Mouse (Mus musculus) erythroblast, embryonic 14.5 days (primary cell): Measurements from ENCODE around the gene Mettl17. TPM values are rescaled to one million over a fixed set of nuclear protein-coding genes. Genes with fewer than 3 reads are reported as not detected.

Source experiments
- H3K27me3 ChIP-seq: 2 replicates; pipeline ENCODE4 v1.6.1; 2012; ENCODE audit warnings: inconsistent platforms; ENCODE audit not compliant: control insufficient read depth
- H3K36me3 ChIP-seq: 2 replicates; pipeline ENCODE4 v1.6.1; 2012; ENCODE audit warnings: mild to moderate bottlenecking, inconsistent platforms; ENCODE audit not compliant: control insufficient read depth
- H3K4me1 ChIP-seq: 2 replicates; pipeline ENCODE4 v1.6.1; 2012; ENCODE audit warnings: inconsistent platforms; ENCODE audit not compliant: control insufficient read depth
- H3K4me3 ChIP-seq: replicated peaks from 2 replicates; pipeline ENCODE3; 2012; ENCODE audit warnings: moderate library complexity, mild to moderate bottlenecking, inconsistent platforms
- H3K9me3 ChIP-seq: 2 replicates; pipeline ENCODE4 v1.6.1; 2012; ENCODE audit warnings: low read length, inconsistent platforms, mixed read lengths; ENCODE audit not compliant: control insufficient read depth
- GATA1 ChIP-seq: IDR thresholded peaks from 2 replicates; pipeline ENCODE4 v1.6.1; 2012; ENCODE audit warnings: low read length, inconsistent platforms, mixed read lengths
- TAL1 ChIP-seq: IDR thresholded peaks from 3 replicates; pipeline ENCODE4 v1.6.1; 2012; ENCODE audit warnings: low read length, inconsistent platforms, mixed read lengths
- polyA plus RNA-seq: library from polyadenylated mRNA; stranded (reverse); fragments of >175 nt; gene quantifications from 2 replicates; pipeline ENCODE4 v1.2.3, GENCODE M21; 2012

Mettl17 gene
- polyA plus RNA-seq, 1 experiment: 0.31 TPM

DNA sequence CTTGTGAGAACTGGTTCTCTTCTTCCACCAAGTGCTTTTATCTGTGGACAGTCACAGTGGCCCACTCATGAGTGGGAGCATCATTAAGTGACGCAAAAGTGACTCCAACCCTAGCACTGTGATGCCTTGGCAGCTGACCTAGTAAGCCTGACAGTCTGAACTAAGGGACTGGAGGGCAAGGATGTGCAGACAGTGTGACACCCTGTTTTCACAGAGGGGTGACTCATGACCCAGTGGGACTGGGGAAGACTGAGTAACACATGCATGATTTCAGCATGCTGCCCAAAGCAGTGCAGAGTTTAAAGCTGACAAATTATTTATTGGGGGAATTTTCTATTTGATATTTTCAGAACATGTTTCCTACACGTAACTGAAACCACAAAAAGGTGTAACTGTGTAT is 13.9 kb upstream of the Mettl17 start:
- no peaks in the 10 kb centered on the region; the same call in 1 of the 2 replicates for H3K27me3 ChIP-seq
- H3K4me3 ChIP-seq: no peak overlapping the region
- H3K4me1 ChIP-seq: no peaks in the 10 kb centered on the region
- H3K36me3 ChIP-seq: no peaks in the 10 kb centered on the region
- TF ChIP-seq GATA1: no peak
- TF ChIP-seq TAL1: no peak
- no peaks in the 10 kb centered on the region for H3K9me3 ChIP-seq

DNA sequence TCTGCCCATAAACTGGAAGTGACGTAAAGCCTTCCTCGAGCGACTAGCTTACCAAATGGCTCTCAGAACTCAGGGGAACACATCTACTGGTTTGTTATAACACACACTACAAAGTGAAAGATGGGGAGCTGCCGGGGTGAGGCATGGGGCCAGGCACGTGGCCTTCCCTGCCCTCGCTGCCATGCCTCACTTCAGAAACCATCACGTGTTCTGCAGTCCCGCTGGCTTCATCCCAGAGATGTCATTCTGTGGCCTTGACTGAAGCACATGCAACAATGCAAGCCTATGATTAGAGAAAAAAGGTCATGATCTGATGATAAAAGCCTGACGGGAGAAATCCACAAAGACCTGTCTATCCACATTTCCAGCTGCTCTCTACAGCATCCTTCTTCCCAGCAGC is 12.9 kb upstream of the Mettl17 start:
- Histone ChIP-seq H3K4me1 (peaks cover under 1% of the 10 kb centered on the region), H3K9me3 (no peaks in the 10 kb centered on the region), H3K4me3 (no peak overlapping the region), H3K36me3 (no peaks in the 10 kb centered on the region), H3K27me3 (no peaks in the 10 kb centered on the region; the same call in 1 of the 2 replicates)
- no peak for TF ChIP-seq TAL1
- TF ChIP-seq GATA1: no peak

DNA sequence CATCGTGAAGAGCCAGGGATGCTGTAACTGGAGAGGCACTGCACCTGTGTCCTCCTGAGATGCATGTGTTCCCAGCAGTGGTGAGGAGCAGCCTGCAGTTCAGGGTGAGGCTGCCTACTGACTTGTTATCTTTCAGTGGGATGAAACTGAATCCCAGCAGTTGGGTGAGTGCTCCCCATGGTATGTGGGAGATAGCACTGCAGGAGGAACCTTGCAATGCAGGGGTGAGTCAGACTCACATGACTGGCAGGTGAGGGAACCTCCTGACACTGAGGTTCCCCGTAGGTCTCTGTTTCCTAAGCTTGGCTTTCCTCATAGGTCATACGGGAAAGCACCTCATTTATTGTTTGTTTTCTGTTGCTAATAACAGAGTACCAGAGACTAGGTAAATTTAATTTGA is 7.1 kb upstream of the Mettl17 start:
- no peaks in the 10 kb centered on the region for H3K9me3 ChIP-seq
- peaks cover 15% of the 10 kb centered on the region for H3K4me1 ChIP-seq
- H3K27me3 ChIP-seq: no peaks in the 10 kb centered on the region; the same call in 1 of the 2 replicates
- H3K36me3 ChIP-seq: no peaks in the 10 kb centered on the region
- no peak overlapping the region for H3K4me3 ChIP-seq
- TF ChIP-seq GATA1: no peak
- TF ChIP-seq TAL1: no peak

DNA sequence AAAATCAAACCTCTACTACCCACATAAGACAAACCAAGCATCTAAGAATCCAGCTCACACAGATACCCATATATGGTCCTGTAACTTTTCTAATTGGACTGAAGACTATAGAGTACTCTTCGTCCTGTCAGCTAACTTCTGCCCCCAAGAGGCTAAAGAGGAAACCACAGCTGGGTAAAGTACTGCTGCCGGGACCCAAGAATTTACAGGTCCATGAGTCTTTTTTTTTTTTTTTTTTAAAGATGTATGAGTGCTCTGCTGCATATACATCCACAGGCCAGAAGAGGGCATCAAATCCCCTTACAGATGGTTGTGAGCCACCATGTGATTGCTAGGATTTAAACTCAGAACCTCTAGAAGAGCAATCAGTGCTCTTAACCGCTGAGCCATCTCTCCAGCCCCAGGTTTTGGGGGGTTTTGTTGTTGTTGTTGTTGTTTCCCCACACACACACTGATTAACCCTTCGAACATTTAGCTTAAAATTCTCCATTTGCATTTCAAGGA is 1.1 kb upstream of the Mettl17 start:
- no peaks in the 10 kb centered on the region for H3K27me3 ChIP-seq
- peak overlapping the region; percentile 69 for H3K4me3 ChIP-seq
- H3K36me3 ChIP-seq: peaks cover 15% of the 10 kb centered on the region
- TF ChIP-seq TAL1: no peak
- no peak for TF ChIP-seq GATA1
- peaks cover 20% of the 10 kb centered on the region for H3K4me1 ChIP-seq
- H3K9me3 ChIP-seq: no peaks in the 10 kb centered on the region

DNA sequence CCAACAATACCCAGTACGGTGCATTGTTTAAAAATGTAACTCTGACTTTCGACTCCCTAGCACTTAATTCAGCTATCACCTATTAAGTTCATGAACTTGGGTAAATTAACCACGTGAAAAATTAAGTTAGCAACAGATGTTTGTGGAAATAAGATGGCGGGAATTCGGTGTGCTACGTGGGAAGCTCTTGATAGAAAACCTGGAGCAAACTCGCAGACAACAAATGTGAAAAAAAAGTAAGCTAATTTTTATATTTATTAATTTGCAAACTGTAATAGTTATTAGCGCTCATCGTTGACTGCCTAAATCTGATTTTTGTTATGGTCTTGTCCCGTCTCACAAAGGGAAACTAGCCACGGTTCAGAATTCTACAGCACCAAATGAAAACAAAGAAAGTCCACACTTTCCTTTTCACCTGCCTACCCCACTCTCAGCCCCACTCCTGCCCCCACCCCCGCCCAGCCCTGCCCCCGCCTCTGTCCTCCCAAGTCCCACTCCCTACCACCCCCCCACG is 554 bp upstream of the Mettl17 start:
- Histone ChIP-seq H3K9me3 (no peaks in the 10 kb centered on the region), H3K36me3 (peaks cover 18% of the 10 kb centered on the region), H3K4me1 (peaks cover 19% of the 10 kb centered on the region), H3K27me3 (no peaks in the 10 kb centered on the region), H3K4me3 (peak overlapping the region; percentile 69)
- TF ChIP-seq TAL1 (no peak), GATA1 (no peak)

DNA sequence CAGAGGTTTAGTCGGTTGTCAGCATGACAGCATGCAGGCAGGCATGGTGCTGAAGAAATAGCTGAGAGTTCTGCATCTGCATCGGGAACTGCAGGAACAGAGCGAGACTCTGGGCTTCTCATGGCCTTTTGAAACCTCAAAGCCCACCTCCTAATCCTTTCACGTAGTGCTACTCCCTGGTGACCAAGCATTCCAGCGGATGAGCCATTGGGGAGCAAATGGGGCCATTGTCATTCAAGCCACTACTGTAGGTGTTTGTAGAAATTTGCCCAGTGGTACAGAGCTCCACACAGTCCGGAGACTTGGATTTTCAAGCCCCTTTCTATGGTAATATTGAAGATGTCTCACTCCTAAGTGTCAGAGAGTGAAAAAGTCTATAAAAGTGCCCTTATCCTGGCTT is 1.4 kb downstream of the Mettl17 start:
- Histone ChIP-seq H3K36me3 (peaks cover 36% of the 10 kb centered on the region), H3K27me3 (no peaks in the 10 kb centered on the region), H3K4me1 (peaks cover 18% of the 10 kb centered on the region), H3K4me3 (no peak overlapping the region), H3K9me3 (no peaks in the 10 kb centered on the region)
- TF ChIP-seq GATA1 (no peak), TAL1 (no peak)

DNA sequence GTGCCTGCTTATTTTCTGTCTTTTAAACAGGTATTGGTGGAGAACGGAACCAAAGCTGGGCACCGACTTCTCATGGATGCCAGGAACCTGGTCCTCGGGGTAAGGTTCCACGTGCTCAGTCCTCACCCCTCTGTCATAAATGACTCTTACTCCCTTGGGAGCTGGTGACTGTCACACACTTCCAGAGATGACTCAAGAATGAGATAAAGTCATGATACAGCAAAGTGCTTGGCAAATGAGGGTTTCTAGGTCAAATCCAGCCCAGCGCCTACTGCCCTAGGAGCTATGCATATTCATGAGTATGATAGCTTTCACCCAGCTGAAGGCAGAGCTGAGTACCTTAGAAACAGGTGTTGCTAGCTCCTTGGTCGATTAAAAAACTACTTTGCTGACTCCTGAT is 5.2 kb downstream of the Mettl17 start:
- Histone ChIP-seq H3K4me3 (no peak overlapping the region), H3K4me1 (peaks cover 26% of the 10 kb centered on the region), H3K27me3 (no peaks in the 10 kb centered on the region), H3K36me3 (peaks cover 44% of the 10 kb centered on the region), H3K9me3 (no peaks in the 10 kb centered on the region)
- TF ChIP-seq GATA1 (no peak), TAL1 (no peak)

DNA sequence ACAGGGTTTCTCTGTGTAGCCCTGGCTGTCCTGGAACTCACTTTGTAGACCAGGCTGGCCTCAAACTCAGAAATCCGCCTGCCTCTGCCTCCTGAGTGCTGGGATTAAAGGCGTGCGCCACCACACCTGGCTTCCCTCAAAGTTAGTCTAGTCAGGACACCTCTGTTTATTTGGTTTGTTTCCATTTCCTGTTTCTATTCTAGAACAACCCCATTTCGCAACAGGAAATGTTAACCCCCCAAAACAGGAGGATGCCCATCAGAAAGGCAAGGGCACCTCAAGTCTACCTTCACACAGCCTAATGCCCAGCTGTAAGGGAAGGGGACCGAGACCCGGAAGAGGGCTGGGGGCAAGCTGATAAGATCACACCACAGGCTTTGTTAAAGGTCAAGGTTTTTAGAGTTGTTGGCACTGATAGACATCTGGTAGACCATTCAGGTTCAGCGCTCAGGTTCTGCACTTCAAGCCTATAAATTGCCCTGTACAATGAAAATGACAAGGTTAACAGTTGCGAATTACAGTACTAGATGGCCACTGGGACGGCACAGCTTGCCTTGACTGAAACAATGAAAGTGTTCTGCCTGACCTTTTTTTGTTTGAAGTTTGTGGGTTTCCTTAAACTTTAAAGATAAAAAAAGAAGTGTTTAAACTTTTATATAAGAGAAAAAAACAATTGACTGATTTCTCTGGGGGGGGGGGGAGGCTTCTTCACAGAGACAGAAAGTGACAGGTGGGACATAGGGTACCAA is 7.7 kb downstream of the Mettl17 start, which contains the start of gene Slc39a2:
Gene Slc39a2, plus strand, starts transcription at position 699 of the 749 bp plus-strand sequence.
- Histone ChIP-seq H3K4me1 (peaks cover 25% of the 10 kb centered on the region), H3K9me3 (no peaks in the 10 kb centered on the region), H3K4me3 (no peak within 1 kb of the TSS), H3K36me3 (peaks cover 38% of the 10 kb centered on the region), H3K27me3 (no peaks in the 10 kb centered on the region)
- TF ChIP-seq GATA1 (no peak), TAL1 (no peak)

DNA sequence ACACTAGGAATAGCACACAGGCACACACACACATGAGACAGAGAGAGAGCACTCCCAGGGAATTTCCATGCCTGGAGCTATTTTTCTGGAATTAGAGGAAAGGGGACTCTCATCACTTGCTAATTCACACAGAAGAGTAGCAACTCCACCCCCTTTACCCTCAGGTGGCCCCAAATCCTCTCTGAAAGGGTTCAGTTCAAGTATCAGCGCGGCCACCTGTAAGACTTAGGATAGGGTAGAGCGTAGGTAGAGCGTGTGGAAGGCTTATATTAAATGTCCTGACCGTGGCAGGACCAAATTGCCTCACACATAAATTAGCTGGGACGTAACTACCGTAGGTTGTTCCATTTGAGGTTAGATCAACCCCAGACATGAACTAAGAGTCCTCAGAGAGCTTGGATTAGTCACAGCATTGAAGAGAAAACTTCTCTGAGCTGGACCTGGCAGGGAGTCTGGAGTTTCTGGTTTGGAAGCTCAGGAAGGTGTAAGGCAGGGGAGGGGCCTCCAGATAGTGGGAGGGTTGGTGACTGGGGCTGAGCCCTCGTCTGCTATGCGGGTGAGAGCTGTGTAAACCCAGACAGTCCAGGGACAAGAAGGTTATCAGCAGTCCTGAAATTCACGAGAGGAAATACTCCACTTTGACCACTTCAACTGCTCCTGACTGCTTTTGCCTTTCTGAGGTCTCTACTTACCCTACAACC is 8.6 kb downstream of the Mettl17 start:
- Histone ChIP-seq H3K4me3 (no peak overlapping the region), H3K4me1 (peaks cover 25% of the 10 kb centered on the region), H3K9me3 (no peaks in the 10 kb centered on the region)

More for the DNA sequence above, 8.6 kb downstream of the Mettl17 start:
- peaks cover 32% of the 10 kb centered on the region for H3K36me3 ChIP-seq
- TF ChIP-seq GATA1: no peak
- TF ChIP-seq TAL1: no peak
- no peaks in the 10 kb centered on the region for H3K27me3 ChIP-seq
